Mouse (Mus musculus): ENCODE data around the gene Abhd12b.

GRCm38 (mm10) chr12:70104199-70104598 lies 49.7 kb upstream of the Abhd12b start:
- TF ChIP-seq CTCF (IDR thresholded peaks at IDR 0.05; ENCODE audit: insufficient read depth, low read depth, low read length) (no peak), POLR2A (IDR thresholded peaks at IDR 0.05; ENCODE audit: insufficient read depth, low read depth, low read length) (no peak)
